Mouse (Mus musculus): Measurements from ENCODE around the gene Ppp1r14a. TPM values are rescaled to one million over a fixed set of nuclear protein-coding genes. Genes with fewer than 3 reads are reported as not detected.

The Ppp1r14a gene
- 1 to 10 TPM; 2.7 to 3.4 (median 3.0) TPM for total RNA-seq (2022)

DNA sequence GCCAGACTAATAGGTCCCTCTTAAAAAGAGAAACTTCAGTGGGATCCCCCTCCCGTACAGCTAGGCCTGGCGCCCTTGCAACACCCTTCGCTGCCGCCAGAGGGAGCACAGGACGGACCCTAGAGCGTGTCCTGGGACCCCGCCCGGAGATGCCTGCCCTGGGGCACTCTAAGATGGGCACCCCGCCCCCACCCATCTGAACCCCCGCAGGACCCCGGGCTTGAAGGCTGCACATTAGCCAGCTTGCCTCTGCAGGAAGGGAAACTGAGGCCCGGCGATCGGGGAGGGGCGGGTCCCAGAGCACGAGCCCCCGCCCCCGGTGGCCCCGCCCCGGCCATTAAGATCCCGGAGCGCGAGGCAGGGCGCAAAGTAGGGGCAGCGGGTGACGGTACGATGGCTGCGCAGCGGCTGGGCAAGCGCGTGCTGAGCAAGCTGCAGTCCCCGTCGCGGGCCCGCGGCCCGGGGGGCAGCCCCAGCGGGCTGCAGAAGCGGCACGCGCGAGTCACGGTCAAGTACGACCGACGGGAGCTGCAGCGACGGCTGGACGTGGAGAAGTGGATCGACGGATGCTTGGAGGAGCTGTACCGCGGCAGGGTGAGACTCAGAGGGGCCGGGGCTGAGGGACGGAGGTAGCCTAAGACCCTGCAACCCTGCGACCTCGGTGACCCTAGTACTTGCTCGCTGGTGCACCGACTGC lies at the start of gene Ppp1r14a:
TSS of gene Ppp1r14a (plus strand) at position 367 of the 697 bp plus-strand sequence.
- DNase-seq (ENCODE audit: low spot score in 2 of 2): peak; percentile 55 to 57

- DNase-seq (ENCODE audit: low spot score in 2 of 2): no peak
These were observed 44.2 kb upstream of the Ppp1r14a start for GRCm38 (mm10) chr7:29244732-29245416.

GRCm38 (mm10) chr7:29246015-29246414 lies 43.1 kb upstream of the Ppp1r14a start:
- no peak for DNase-seq (ENCODE audit: low spot score in 2 of 2)

- DNase-seq (ENCODE audit: low spot score in 2 of 2): no peak
These were observed 42.3 kb upstream of the Ppp1r14a start for GRCm38 (mm10) chr7:29246619-29247313.

- peak; percentile 57 to 68 for DNase-seq (ENCODE audit: low spot score in 2 of 2)
These were observed 41.8 kb upstream of the Ppp1r14a start for GRCm38 (mm10) chr7:29247314-29247700.

- no peak for DNase-seq (ENCODE audit: low spot score in 2 of 2)
These were observed 41.4 kb upstream of the Ppp1r14a start for GRCm38 (mm10) chr7:29247706-29248105.

DNA sequence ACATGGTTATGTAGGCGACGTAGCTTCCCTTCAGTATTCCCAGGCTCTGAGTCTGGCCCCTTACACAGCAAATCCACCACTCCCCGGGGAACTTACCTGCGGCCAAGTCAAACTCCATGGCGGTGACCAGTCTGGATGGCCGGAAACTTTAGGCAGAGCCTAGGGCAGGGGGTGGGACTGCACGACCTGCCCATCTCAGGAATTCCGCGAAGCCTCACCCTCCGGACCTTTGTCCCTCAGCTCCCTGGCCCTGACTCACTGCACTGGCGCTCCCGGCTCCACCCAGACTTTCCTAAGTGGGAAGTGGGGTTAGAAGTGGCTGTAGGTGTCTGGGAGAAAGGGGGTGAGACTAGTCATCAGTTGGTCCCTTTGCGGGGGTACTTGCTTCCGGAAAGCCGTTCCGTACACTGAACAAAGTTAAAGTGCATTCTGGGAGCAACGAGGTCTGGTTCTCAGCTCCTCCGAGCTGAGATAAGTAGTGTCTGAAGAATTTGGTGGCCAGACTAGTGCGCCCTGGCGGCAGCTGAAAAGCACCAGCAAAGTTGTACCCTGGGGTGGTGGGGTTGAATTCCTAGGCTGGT lies 40.8 kb upstream of the Ppp1r14a start, which contains the start of gene 2200002D01Rik:
TSS of gene 2200002D01Rik (minus strand) at position 206 of the 581 bp plus-strand sequence.
- DNase-seq (ENCODE audit: low spot score in 2 of 2): no peak

DNA sequence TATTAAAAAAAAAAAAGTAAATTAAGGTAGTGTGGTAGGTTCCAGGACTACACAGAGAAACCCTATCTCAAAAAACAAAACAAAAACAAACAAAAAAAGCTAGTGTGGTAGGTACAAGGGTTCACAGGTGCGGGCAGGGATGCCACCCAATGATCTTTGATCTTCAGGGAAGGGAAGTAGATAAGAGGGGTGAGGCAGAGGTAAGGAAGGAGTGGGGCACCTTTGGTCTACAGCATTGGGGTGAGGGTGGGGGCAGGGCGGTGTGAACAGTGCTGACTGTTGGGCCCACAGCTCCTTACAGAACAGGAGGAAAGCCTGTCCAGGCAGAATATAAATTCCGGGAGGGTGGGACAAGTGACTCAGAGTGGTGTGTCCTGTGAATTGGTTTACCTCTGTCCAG lies 37.9 kb upstream of the Ppp1r14a start:
- DNase-seq (ENCODE audit: low spot score in 2 of 2): no peak

DNA sequence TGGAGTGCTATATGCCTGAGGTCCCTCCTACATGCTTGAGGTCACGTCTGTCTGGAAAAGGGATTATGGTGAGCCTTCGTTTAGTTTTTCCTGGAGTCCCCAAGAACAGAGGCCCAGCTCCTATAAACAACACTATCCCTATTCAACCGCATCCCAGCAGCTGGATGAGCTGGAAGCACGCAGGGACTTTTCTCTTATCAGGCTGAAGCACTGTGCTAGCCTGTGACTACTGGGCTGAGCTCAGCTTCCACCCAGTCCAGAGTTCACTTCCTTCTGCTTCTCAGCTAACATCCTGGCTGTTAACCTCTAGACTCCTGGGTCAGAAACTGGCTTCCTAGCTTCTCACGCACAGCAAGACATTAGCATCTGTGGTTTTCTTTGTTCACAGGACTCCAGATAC lies 35.3 kb upstream of the Ppp1r14a start:
- no peak for DNase-seq (ENCODE audit: low spot score in 2 of 2)

DNA sequence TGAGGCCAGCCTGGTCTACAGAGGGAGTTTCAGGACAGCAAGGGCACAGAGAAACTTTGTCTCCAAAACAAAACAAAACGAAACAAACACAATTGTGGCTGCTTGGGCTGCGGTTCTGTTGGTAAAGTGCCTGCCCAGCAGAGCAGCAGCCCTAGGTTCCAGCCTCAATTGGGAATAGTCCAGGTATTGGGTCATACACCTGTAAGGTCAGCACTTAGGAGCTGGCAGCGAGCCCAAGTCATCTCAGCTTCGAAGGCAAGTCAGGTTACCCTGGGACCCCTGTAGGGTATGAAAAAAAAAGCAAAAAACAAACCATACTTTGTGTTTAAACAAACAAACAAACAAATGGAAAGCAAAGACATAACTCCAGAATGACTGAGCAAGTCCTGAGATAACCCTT lies 33.2 kb upstream of the Ppp1r14a start:
- DNase-seq (ENCODE audit: low spot score in 2 of 2): no peak

DNA sequence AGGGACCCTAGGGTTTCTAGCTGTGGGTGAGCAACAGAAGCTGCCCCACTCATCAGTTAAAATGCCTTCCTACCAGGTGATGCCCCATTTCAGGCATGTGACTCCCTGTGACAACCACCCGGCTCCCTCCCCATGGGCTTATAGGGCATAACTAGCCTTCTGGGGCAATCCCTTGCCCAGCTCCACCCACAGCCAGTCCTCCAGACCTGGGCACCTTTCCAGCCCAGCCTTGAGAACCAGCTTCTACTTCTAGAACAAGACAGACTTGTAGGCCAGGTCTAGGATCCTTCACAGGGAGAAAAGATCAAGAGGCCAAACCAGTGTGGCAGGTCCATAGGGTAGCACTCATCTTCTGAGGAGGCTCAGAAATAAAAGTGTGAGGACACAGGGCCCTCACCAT lies 31.7 kb upstream of the Ppp1r14a start:
- DNase-seq (ENCODE audit: low spot score in 2 of 2): no peak

GRCm38 (mm10) chr7:29259781-29260730 lies 29.1 kb upstream of the Ppp1r14a start:
- DNase-seq (ENCODE audit: low spot score in 2 of 2): no peak

- DNase-seq (ENCODE audit: low spot score in 2 of 2): no peak
These were observed 27.0 kb upstream of the Ppp1r14a start for GRCm38 (mm10) chr7:29262151-29262550.

- DNase-seq (ENCODE audit: low spot score in 2 of 2): no peak
These were observed 25.3 kb upstream of the Ppp1r14a start for GRCm38 (mm10) chr7:29263831-29264230.

DNA sequence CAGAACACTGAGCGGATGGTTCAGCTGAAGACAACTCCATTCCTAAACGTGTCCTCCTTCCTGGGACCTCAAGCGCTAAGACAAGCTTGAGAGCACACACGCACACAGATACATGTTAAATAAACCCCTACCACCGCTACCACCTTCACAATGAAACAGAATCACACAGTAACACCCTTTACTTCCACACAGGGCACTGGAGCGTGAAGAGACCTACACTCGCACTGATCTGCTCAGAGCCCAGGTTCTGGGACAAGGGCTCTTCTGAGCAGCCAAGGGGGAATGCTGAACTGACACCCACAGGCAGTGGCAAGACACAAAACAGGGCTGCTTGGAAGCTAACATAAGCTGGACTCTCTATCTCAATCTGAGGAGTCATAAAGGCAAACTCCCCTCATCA lies 23.5 kb upstream of the Ppp1r14a start:
- no peak for DNase-seq (ENCODE audit: low spot score in 2 of 2)

GRCm38 (mm10) chr7:29266931-29267330 lies 22.2 kb upstream of the Ppp1r14a start:
- DNase-seq (ENCODE audit: low spot score in 2 of 2): no peak

- DNase-seq (ENCODE audit: low spot score in 2 of 2): no peak
These were observed 18.7 kb upstream of the Ppp1r14a start for GRCm38 (mm10) chr7:29270445-29270844.

DNA sequence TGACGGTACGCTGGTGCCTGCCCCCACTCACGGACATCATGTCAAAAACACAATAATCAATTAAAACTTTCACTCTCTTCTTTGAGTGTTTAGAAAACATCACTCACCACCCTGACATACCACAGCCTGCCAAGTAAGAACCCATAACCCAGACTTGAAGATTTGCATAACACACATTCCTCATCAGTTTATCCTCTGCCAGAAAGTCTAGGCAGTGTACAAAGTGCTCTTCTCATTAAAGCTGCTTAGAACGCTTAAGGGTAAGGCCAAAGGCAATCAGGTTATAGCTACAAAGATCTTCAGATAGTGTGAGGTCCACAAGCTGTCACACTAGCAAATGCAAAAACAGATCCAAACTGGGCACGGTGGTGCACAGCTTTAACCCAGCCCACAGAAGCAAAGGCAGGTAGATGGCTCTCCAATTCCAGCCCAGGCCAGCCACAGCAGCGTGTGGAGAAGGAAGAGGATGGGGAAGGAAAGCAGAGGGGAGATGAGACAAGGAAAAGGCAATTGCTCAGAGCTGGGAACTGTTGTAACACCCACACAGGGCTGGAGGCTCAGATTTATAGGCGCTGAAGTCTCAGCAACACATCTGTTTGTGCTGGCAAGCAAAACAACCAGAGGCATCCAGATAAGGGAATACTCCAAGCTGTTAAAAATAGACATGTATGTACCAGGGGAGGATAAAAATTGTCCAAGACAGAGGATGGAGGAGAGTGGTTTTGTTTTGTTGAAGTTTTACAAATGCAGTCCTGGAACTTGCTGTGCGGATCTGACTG lies 17.2 kb upstream of the Ppp1r14a start:
- DNase-seq (ENCODE audit: low spot score in 2 of 2): no peak

DNA sequence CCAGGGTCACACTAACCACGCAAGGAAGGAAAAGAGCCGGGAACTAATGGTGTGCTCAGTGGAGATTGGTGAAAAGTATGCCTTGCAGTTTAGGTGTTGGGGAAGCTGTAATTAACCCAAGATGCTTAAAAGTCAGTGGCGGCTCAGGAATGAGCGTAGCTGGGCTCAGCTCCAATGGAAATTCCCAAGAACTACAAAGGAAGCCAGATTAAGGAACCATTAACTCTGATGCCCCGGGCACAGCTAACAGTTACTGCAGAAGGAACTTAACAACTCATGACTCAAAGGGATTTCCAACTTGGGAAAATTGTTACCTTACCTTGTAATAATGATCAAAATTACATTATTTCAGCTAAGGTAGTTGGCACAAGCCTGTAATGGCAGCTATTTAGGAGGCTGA lies 12.4 kb upstream of the Ppp1r14a start:
- DNase-seq (ENCODE audit: low spot score in 2 of 2): no peak

DNA sequence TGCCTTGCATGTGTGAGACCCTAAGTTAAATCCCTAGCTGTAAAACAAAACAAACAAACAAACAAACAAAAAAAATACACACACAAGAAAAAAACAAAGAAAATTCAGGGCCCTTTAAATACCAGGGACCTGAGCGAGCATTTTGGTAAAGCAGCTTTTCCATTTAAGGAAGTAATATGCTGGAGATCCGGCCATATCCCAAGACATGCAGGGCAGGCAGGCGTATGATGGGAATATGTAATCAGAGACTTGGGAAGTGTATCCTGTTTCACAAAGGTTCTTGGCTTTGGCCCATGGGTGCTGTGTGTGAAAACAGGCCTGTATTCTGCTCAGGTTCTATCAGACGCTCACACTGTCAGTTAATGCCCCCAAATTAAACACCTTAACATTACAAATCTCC lies 11.6 kb upstream of the Ppp1r14a start:
- DNase-seq (ENCODE audit: low spot score in 2 of 2): no peak
